Mouse (Mus musculus) CD4-positive helper T cell, adult 2 months (primary cell): ENCODE measurements around the gene Cysltr2.

Experiments
- DNase-seq: peaks from one replicate; pipeline ENCODE4 v3.0.0-alpha.2; 2012; ENCODE audit warnings: low read depth, missing footprints, low spot score

Cysltr2 gene

DNA sequence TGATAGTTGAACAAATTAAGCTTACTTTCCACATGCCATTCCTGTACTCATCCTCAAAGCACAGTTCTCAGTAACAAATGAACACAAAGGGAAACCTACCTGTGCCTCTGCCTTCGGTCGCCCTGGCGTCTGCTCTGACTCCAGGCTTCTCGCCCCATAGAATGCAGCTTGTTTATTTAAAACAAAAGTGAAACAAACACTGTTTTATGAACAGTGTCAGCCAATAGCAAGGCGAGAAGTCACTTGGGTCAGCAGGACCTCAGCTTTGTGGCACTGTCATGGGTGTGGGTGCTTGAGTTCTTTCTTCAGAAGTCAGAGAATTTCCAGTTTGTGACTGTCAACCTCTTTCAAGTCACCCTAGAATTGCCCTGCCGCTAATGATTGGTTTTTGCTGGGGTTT is at the start of gene Cysltr2:
Gene Cysltr2 (minus strand): TSS at position 178 of the 400 bp plus-strand sequence.
- DNase-seq, result peak; percentile 82

DNA sequence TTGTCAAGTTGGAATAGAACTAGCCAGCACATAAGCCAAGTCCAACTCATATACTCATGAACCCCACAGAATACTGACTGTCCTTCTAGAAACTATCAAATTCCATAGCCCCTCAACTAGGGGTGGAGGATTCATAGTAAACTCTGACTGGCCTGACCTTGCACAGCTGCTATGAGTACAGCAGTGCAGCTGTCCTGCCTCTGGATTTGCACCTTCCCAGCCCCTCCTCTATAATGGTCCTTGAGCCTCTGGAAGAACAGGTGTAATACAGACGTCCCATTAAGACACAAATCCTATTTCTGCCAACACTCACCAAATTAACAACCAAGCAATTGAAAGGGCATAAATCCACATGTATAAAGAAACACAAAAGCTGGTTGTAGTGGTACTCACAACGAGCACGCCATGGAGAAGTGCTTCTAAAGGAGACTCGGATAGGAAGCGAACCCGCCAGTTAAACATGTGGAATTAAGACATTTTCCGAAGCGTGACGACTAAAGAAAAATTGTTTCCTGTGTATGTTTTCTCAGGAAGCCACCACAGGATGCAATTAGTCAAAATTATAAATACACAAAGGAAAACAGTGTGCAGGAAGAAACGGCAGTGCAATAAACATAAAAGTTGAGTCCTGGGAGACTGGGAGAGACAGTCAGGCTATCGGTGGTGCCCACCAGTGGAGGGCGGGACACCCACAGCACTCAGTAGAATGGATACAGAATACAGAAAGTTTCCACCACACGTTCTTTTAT is 46.1 kb upstream of the Cysltr2 start:
- no peak for DNase-seq

DNA sequence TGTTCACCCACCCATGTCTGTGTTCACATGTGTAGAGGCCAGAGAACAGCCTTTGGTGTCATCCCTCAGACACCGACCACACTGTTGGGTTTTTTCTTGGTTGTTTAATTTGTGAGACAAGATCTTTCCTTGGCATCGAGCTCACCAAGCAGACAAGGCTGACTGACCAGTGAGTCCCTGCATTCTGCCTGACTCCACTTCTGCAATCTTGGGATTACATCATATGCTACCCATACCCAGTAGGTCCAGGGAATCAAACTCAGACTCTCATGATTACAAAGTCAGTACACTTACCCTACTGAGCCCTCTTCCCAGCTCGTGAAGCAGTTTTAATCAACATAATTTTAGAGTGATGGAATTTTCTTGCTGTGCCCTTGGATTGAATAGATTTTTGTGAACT is 44.0 kb upstream of the Cysltr2 start:
- DNase-seq, result no peak

DNA sequence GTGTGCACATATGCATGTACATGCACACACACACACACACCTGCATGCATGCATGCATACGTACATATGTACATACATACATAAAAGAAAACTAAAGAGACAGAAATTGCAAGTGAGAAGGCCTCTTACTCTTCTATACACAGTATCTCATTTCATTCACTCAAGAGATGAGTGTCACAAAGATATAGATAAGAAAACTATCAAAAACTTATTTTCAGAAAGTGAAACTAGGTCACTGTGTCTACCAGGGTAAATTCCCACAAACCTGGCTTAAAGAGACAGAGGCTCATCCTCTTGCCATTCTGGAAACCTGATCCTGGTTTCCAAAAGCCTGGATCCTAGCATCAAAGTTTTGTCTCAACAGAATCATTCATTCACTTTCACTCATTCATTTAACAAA is 39.3 kb upstream of the Cysltr2 start:
- DNase-seq, result peak; percentile 33

DNA sequence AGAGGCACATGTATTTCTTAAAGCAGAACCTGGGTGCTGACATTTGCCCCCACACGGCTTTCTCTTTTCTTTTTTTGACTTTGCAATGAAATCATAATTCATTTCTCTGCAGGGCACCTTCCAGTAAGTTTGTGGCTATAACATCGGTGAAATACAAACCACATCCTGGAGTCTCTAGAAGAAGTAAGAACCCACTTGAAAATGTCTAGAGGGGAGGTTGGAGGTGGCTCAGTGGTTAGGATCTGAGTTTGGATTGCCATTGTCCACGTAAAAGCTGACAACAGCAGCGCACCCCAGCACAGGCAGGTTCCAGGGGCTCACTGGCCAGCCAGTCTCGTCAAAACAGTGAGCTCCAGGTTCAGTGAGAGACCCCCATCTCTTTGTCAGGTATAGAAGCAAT is 38.8 kb upstream of the Cysltr2 start:
- peak; percentile 61 for DNase-seq

DNA sequence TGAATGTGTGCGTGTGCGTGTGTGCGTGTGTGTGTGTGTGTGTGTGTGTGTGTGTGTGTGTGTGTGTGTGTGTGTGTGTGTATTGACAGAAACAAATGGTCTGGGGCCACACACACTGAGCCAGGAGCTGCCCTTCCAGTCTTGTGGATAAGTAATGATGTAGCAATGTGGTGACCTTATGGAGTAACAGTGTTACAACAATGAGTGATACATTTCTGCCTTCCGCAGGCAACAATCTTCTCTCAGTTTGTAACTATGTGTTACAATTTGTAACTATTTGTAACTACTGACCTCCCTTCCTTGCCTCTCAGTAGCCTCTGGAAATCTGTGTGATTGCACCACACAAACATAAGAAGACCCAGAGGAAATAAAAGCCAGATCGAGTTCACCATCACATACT is 38.3 kb upstream of the Cysltr2 start:
- peak; percentile 11 for DNase-seq

DNA sequence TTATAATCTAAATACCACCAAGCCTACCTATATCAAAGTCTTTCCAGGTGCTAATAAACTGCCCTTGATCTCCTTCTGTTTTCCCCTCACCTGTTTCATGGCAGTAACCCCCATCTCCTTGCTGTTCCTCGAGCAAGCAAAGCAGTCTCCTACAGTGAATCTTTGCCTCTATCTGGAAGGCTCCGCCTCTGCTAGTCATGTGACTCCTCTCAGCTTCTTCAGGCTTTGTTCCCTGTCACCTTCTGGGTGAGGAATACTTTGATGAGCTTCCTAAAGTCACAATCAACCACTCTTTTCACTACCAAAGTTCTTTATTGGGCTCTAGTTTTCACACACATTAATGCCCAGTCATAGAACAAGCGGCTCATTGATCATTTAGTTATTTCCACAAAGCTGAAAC is 37.5 kb upstream of the Cysltr2 start:
- no peak for DNase-seq

DNA sequence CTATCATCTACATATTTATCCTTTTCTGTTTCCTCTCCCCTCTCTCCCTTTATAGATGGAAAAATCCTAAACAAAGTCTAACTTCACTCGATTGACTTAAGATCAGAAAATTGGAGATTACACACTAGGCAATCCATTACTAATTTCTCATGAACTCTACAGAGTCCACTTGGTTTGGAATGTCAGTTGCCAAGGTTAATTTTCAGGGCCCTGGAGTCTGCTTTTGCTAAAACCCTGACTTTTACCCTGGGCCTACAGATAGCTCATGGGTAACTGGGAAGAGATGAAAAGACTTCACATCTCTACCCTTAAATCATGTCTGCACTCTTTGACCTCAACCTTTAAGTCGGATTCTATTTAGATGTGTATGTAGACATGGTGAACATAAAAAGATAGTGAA is 34.6 kb upstream of the Cysltr2 start:
- DNase-seq, result no peak

DNA sequence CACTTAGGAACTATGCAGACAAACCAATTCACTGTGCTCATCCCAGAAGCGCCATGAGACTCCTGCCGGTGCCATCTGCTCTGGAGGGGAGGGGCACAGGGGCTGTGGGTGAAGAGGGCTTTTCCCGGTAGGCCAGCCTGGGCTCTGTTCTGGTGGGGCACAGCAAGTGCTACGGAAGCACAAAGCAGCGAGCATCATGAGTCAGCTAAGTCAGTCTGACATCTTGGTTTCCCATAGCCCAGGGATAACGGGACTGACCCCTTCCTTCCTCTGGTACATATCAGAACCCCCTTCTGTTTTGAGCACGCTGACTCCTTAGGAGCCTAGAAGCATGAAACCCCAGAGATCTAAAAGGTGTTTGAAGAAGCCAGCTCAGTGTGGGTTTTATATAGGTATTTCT is 15.5 kb upstream of the Cysltr2 start:
- no peak for DNase-seq

DNA sequence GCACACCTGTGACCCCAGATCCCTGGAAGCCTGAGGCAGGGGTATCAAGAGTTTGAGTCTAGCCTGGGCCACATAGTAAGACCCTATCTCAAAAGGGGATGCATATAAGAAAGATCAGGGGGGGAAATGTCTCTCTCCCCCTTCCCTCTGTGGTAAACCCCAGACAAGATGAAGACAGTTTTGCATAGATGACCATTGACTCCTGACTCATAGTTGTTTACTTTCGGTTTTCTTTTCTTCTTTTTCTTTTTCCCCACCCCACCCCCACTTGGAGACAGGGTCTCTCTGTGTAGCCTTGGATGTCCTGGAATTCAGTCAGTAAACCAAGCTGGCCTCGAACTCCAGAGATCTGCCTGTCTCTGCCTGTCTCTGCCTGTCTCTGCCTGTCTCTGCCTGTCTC is 9.8 kb upstream of the Cysltr2 start:
- DNase-seq, result no peak

DNA sequence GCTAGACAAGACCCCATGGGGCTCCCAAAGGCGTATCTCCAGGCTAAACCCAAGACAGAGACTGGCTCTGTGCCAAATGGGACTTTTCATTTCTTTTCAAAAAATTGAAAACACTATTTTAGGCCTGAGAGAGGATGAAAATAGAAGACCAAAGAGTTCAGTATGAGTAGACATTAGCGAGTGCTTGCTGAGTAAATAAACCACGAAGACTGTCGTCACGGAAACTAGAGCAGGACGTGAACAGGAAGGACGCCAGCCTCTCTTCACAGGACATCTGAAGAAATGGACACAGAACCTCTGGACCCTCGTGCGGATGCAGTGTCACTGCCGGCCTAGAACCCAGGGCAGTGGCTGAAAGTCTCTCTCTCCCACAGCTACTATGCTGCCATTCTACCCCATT is 8.8 kb upstream of the Cysltr2 start:
- DNase-seq, result peak; percentile 32

DNA sequence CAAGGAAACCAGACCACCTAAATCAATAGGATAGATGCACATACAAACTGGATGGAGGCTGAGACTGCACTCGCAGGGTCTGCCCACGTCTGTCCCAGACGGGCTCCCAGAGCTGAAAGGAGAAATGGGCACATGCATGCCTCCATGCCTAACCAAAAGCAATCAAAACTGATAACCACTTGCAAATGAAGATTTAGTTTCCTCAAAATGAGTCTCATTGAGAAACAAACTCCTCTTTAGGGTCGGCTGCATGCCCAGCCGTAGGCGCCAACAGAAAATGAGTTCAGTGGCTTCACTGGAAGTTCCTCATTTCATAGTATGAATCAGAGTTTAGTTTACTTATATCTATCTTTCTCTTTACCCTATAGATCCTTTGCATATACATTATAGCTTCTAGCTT is 7.9 kb upstream of the Cysltr2 start:
- DNase-seq, result no peak

DNA sequence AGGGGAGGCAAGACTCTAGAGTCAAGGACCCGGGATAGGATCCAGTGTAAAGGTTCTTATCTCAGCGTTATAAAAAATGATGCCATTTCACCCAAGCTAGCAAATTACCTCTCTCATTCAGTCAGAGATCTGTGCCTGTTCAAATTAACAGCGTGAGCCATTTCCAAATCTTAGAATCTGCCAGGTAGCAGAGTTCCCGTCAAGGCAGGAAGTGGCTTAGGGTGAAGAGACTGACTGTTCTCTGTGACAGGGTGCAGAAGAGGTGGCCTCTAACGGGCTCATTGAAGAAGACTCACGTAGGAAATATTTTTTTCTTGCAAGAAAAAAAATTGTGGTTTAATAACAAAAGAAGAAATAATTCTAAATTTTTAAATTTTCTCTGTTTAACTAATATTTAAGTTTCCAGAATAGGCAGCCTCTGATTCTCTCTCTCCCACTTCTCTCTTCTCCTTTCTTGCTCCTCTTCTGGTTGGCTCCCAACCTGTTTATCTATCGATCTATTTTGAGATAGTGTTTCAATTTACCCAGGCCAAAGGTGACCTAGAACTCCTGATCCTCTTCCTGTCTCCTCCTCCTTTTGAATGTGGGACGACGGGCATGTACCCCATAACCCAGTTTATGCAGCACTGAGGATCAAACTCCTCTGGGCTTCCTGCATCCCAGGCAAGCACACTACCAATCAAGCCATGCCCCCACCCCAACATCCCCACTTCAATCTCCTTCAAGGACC is 3.5 kb downstream of the Cysltr2 start:
- DNase-seq, result peak; percentile 63

DNA sequence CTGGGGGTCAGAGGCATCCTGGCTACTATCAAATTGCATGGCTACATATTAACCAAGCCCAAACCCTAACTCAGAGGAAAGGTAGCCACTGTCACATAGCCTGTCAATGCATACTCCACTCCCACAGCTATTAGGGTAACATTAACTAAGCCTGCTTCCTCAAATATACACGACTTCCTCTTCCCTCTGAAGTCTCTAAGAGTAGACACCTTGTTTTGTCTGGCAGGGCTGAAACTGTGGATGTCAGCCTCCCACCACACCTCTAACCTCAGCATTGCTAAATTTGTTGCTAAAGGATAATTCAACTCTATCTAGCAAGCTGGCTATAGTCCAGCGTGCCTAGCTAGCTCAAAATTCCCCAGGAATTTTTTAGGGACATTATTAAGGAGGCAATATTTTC is 7.2 kb downstream of the Cysltr2 start:
- no peak for DNase-seq

DNA sequence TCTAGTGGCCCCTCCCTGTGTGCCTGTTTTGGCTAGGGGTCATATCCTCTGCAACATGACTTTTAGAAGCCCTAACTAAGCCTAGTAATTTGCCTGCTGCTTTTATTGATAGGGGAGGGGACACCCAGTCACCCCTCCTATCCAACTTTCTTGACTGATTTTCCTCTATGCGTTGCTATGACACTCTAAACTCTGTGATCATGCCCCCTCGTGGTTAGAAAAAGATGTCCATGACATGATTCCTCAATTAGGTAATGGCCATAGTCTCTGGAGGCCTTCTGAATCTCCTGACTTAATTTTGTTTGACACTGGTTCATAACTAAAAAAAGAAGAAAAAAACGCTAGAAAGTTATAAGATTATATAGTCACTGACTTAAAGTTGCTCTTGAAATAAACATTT is 15.6 kb downstream of the Cysltr2 start:
- DNase-seq, result no peak

DNA sequence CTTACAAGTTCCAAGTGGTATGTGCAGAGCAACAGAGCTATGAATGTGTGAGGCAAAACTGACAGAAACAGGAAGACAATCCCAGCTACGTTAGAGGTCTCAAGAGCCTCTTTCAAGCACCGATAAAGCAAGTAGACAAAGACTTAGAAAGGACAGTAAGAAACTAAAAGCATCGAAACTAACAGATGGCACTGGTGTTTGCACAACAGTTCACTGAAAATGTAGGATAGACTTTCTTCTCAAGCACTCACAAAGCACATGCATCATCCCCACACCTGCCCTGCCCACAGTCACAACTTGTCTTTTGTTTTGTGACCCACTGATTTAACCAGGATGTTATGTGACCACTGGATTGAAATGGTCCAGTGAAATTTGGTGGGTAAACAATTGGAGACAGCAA is 17.7 kb downstream of the Cysltr2 start:
- DNase-seq, result no peak

DNA sequence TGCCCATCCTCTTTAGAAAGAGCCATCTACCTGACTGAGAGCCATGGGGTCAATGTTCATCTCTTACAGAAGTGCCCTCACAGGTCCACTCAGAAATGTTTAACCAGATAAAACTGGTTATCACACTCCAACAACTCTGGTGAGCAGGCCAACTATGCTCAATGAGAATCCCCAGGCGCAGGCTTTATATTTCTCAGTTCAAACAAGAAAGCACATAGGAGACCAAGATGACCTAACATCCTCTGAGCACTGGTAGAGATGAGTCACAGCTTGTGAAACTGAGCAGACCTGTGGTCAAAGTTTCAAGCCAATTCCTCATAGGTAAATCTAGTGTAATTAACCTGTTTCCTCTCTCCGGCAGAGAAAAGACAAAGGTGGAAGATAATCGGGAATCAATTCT is 31.6 kb downstream of the Cysltr2 start:
- no peak for DNase-seq

DNA sequence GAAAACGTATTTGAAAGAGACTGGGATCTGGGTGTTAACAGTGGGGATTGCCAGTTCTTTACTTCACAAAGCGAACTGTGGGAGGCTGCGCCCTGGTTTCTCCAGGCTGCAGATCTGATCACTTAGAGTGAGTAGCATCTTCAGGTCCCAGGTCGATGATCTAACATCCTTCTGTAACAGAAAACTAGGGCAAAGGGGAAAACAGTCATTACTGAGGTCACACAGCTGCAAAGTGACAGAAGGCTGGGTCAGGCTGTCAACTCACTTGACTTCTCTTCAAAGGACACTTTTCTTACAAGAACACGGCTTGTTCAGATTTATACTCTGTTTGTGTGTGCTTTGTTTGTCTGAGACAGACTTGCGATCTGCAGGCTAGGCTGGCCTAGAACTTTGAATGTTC is 33.5 kb downstream of the Cysltr2 start:
- DNase-seq, result peak; percentile 7

DNA sequence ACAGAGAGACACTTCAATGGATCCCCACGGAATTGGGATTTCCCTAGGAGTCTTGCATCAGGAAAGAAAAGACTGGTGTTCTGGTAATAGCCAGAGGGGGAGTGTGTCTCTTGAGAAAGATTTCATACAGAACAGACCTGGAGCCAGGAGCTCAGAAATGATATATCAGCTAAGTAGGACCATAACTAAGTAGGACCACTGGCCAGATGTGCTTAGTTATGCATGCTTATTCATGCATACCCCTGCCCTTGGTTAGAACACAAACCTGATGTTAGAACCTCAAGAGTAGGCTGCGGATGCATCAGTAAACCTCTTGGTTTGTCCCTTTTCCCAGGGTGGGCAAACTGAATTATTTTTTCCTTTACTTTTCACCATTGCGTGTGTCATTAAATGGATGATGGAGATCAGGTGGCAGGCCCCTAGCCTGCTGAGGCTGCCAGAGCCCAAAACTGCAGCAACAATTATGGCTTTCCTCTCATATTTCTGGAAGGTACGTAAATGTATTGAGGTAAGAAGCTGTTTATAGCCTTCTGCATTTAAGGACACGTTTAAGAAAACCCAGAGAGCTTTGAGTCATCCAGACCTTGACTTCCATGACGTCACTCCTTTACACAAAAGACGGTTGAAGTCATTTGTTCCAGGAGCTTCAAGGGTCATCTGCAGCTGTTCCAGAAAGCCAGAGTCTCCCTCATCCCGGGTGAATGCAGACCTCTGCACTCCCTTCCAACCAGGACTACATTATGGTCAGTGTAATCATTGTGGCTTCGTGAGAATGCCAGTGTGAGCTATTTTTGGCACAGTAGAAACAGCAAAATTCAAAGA is 35.0 kb downstream of the Cysltr2 start:
- no peak for DNase-seq

DNA sequence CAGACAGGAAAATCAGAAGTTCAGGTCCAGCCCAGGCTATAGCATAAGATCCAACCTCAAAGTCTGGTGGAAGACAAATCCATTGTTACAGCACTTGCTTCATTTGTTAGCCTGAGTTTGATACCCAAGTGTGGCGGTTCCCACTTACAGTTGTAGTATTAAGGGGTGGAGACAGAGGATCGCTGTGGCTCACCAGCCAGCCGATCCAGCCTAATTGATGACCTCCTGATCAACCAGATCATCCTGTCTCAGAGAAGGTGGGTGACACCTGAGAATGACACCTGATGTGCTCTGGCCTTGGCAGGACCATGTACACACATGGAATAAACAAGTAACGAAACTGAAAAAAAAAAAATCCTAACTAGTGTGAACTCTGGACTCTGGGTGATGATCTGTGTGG is 47.1 kb downstream of the Cysltr2 start:
- no peak for DNase-seq

DNA sequence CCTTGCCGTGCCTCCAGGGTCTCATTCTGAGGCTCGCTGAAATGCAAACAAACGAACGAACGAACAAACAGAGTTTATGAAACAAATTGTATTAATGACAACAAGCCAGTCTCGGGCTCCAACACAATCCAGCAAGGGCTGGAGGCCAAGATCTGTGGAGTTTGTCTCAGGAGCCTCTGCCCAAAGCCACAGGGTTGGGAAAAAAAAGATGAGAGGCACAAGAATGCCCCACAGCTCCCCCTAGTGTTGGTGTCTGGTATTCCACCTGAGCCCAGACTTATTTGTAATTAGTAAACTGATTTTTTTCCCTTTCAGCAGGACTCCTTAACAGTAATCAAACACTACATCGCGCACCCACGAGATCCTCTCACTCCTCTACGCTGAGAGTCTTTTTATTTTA is 48.6 kb downstream of the Cysltr2 start:
- peak; percentile 52 for DNase-seq

DNA sequence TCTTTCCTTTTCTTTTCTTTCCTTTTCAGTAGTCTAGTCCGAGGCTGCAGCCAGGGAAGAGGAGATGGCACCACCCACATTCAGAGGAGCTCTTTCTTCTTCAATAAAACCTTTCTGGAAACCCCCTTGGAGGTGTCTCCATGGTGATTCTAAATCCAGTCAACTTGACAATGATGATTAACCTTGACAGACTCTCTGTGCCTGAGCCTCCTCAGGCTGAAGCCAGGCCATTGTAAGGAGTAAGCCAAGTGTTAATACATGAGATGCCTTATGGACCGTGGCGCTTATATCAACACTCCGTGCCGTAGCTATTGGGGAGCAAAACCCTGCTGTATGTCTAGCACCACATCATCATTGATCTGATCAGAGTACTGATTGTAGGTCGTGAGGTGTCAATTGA is 50.8 kb downstream of the Cysltr2 start:
- no peak for DNase-seq

DNA sequence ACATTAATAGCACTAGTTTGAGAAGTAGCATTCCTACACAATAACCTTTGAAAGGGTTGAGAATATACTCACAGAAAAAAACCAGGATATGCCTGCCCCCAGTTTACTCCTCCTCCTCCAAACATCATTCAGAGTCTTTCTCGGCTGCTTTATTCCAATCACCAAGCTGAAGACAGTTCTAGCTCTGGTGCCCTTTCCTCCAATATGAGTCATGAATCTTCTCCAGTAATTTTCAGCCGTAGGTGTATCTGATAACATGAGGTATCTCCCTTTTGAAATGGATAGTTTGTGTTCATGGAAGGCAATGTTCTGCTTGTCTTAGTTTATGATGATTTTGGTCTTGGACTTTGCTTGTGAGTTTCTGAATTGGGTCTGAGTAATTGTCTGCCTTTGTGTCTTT is 62.9 kb downstream of the Cysltr2 start:
- DNase-seq, result no peak
